Mouse (Mus musculus): ENCODE measurements at regions not wholly inside any gene's neighbourhood (a gene's known extent, or its start where the extent isn't known, plus 50 kb on each side); places are given as distances from the start of the nearest gene placed in this dataset.

DNA sequence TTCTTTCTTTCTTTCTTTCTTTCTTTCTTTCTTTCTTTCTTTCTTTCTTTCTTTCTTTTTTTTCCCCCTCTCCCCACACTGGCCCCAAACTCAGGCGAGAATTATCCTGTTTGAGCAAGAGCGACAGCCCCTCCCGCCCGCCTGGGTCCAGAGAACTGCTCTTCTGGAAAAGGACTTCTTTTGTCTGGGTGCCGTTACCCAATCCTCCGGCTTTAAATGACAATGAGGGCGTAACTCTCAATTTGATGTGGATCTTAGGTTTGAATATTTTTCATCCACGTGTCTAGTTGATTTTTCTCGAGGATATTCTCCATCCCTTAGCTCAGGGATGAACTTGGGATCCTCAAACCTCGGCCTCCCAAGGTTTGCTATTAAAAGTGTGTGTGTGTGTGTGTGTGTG, 63.9 kb upstream of the Got2 start:
- TF ChIP-seq POLR2A (IDR thresholded peaks at IDR 0.05; ENCODE audit: low read depth, low read length) (no peak), CTCF (conservative IDR thresholded peaks at IDR 0.05; ENCODE audit: insufficient read depth, insufficient read length, low read depth, low read length) (no peak)
